Mouse (Mus musculus) kidney, embryonic 15.5 days (tissue): ENCODE measurements at regions not wholly inside any gene's neighbourhood (a gene's known extent, or its start where the extent isn't known, plus 50 kb on each side); places are given as distances from the start of the nearest gene placed in this dataset.

Experiments
- ATAC-seq: fragments of 200-750 bp; cut with Nextera tagmentation; replicated peaks from 2 replicates; pipeline ENCODE4 v1.8.0; 2017; ENCODE audit warnings: moderate TSS enrichment; ENCODE audit not compliant: low FRiP score
- H3K27ac ChIP-seq: fragments of 300-500 bp; sonication (generic); 2 replicates; pipeline ENCODE4 v1.5.1; 2015; ENCODE audit warnings: mild to moderate bottlenecking, inconsistent platforms
- H3K27me3 ChIP-seq: fragments of 300-500 bp; sonication (generic); 2 replicates; pipeline ENCODE4 v1.6.1; 2015; ENCODE audit warnings: inconsistent platforms
- H3K36me3 ChIP-seq: fragments of 300-500 bp; sonication (generic); 2 replicates; pipeline ENCODE4 v1.6.1; 2015; ENCODE audit warnings: inconsistent platforms
- H3K4me1 ChIP-seq: fragments of 300-500 bp; sonication (generic); 2 replicates; pipeline ENCODE4 v1.6.1; 2015; ENCODE audit warnings: inconsistent platforms
- H3K4me2 ChIP-seq: fragments of 300-500 bp; sonication (generic); 2 replicates; pipeline ENCODE4 v1.6.1; 2015; ENCODE audit warnings: moderate library complexity, mild to moderate bottlenecking, inconsistent platforms
- H3K4me3 ChIP-seq: fragments of 300-500 bp; sonication (generic); replicated peaks from 2 replicates; pipeline ENCODE4 v1.5.1; 2015; ENCODE audit warnings: mild to moderate bottlenecking, inconsistent platforms
- H3K9ac ChIP-seq: fragments of 300-500 bp; sonication (generic); 2 replicates; pipeline ENCODE4 v1.6.1; 2015; ENCODE audit warnings: mild to moderate bottlenecking, inconsistent platforms
- H3K9me3 ChIP-seq: fragments of 300-500 bp; sonication (generic); replicated peaks from 2 replicates; pipeline ENCODE4 v1.6.1; 2016; ENCODE audit warnings: inconsistent platforms
- WGBS: fragments of 180-500 bp; shearing (Covaris S2); methylation state at CpG from one replicate; pipeline ENCODE4 v1.1.7; 2015; ENCODE audit warnings: mixed read lengths; 5-methylcytosine and 5-hydroxymethylcytosine counted together

DNA sequence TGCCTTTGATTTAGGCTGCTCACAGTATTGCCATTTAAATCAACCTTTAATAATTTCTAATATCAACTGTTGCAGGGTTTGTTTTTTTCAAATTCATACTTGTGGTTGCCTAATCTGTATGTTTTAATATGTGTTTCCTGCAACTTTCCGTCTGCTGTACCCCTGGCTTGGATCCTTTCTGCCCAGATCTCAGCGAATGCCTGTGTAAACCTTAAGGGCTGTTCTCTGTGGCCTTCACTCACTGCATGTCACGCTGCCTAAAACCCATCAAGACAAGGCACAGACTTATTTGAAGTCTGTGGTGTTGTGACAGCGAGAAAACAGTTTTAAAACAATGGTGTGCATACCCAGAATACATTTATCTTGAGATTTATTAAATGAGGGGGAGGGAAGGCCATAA lies 346.8 kb upstream of the G2e3 start:
- Histone ChIP-seq H3K4me1 (peaks cover 19% of the 10 kb centered on the region), H3K4me3 (no peak overlapping the region), H3K9ac (no peak overlapping the region), H3K27me3 (no peaks in the 10 kb centered on the region), H3K36me3 (no peaks in the 10 kb centered on the region), H3K4me2 (peak overlapping the region; percentile 47), H3K27ac (peak overlapping the region; percentile 51), H3K9me3 (no peaks in the 10 kb centered on the region)
- WGBS, result 39% methylated on average over 4 of the region's 4 CpGs
- no peak for ATAC-seq

GRCm38 (mm10) chr12:51000281-51001075 lies 347.4 kb upstream of the G2e3 start:
- no peak overlapping the region; the same call in 1 of the 2 replicates for H3K4me3 ChIP-seq
- no peak for ATAC-seq
- H3K4me2 ChIP-seq, result peak overlapping the region; percentile 47

GRCm38 (mm10) chr12:50999295-51000237 lies 348.3 kb upstream of the G2e3 start:
- WGBS, result 25% methylated on average over 20 of the region's 20 CpGs
- Histone ChIP-seq H3K9me3 (no peaks in the 10 kb centered on the region), H3K27ac (peak overlapping the region; percentile 43; the same call in 1 of the 2 replicates), H3K27me3 (no peaks in the 10 kb centered on the region), H3K4me3 (no peak overlapping the region), H3K4me1 (peaks cover 19% of the 10 kb centered on the region), H3K9ac (no peak overlapping the region), H3K36me3 (no peaks in the 10 kb centered on the region), H3K4me2 (peak overlapping the region; percentile 47)
- ATAC-seq, result peak; percentile 97

More at GRCm38 (mm10) chr12:51000281-51001075, 347.4 kb upstream of the G2e3 start:
- Histone ChIP-seq H3K9me3 (no peaks in the 10 kb centered on the region), H3K36me3 (no peaks in the 10 kb centered on the region), H3K4me1 (peaks cover 19% of the 10 kb centered on the region), H3K27ac (peak overlapping the region; percentile 51), H3K27me3 (no peaks in the 10 kb centered on the region), H3K9ac (no peak overlapping the region)
- WGBS, result 34% methylated on average over 18 of the region's 18 CpGs

- WGBS, result 56% methylated on average over 1 of the region's 1 CpGs
- Histone ChIP-seq H3K36me3 (no peaks in the 10 kb centered on the region), H3K27me3 (no peaks in the 10 kb centered on the region), H3K4me2 (no peak overlapping the region), H3K4me3 (no peak overlapping the region), H3K27ac (no peak overlapping the region), H3K9me3 (no peaks in the 10 kb centered on the region), H3K9ac (no peak overlapping the region), H3K4me1 (peaks cover 9% of the 10 kb centered on the region)
- ATAC-seq, result no peak
These were observed 346.8 kb upstream of the Prkd1 start for GRCm38 (mm10) chr12:50995664-50996063.

DNA sequence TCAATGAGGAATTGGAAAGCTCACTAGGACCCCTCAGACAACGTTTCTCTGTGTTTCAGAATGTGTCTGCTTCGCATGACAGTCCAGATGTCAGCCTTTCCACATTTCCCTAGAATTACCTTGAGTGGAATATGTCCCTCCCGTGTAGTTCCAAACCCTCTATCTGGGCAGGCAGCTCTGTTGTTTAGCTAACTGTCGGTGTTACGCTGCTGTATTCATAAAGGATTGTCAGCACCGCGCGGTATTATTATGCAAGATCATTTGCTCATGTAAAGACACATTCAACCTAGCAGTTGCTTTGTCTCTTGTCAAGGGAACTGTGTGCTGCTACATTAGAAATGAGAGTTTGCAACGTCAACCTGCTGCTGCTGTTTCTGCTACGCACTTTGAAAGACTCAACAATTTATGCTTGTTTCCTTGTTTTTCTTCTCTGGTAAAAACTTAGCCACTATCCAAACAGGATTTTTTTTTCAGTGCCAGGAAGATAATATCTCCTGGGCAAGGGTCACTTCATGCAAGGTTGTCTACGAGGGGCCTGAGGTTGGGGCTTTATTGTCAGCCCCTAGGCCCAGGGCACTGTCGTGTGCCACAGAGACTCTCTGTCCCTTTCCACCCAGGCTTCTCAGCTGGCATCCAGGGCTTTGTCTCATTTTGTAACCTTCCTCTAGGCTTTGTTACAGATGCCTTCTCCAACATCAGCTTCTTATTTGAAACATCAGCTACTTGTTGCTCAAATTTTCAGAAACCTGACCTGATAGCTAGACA lies 340.8 kb upstream of the Prkd1 start:
- Histone ChIP-seq H3K9ac (no peak overlapping the region), H3K4me1 (no peaks in the 10 kb centered on the region), H3K27me3 (no peaks in the 10 kb centered on the region), H3K36me3 (no peaks in the 10 kb centered on the region), H3K9me3 (no peaks in the 10 kb centered on the region), H3K27ac (no peak overlapping the region), H3K4me2 (no peak overlapping the region), H3K4me3 (no peak overlapping the region)
- ATAC-seq, result no peak
- WGBS, result 73% methylated on average over 12 of the region's 12 CpGs

DNA sequence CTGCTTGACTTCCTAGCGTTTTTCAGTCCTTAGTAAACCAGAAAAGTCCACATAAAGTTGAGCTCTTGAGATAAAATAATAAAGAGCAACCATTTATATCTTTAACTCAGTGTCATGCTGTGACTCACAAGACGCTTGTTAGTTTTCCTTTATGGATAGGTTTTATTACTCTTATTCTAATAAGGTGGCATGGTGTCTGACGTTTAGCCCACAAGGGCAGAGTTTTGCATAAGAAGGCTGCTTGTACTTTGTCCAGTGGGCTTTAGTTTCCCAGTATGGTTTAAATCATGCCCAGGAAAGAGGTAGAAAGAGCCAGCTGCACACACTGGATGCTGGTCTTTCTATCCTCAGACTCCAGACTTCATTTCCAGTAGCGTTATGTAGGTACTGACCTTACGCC lies 332.4 kb upstream of the Prkd1 start:
- Histone ChIP-seq H3K36me3 (no peaks in the 10 kb centered on the region), H3K4me1 (no peaks in the 10 kb centered on the region), H3K27me3 (no peaks in the 10 kb centered on the region), H3K9me3 (no peaks in the 10 kb centered on the region), H3K9ac (no peak overlapping the region), H3K4me3 (no peak overlapping the region), H3K27ac (no peak overlapping the region), H3K4me2 (no peak overlapping the region)
- no peak for ATAC-seq
- 78% methylated on average over 5 of the region's 5 CpGs for WGBS

GRCm38 (mm10) chr12:50980800-50981199 lies 331.9 kb upstream of the Prkd1 start:
- Histone ChIP-seq H3K9me3 (no peaks in the 10 kb centered on the region), H3K4me2 (no peak overlapping the region), H3K27ac (no peak overlapping the region), H3K36me3 (no peaks in the 10 kb centered on the region), H3K27me3 (no peaks in the 10 kb centered on the region), H3K4me3 (no peak overlapping the region), H3K4me1 (no peaks in the 10 kb centered on the region), H3K9ac (no peak overlapping the region)
- WGBS, result 79% methylated on average over 4 of the region's 4 CpGs
- ATAC-seq, result no peak

DNA sequence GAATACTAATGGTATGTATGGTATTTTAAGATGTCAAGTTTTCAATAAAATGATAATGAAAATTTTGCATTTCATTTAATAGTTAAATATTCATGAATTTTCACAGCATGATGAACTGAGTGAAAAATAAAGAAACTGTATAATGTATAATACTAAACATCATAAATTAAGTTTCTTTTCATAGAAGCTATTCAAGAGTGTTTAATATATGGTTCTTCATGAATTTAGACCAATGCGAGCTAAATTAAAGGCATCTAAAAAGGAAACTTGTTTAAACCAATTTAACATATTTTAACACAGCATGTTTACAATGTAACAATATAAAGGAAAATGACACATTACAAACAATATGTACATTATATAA lies 321.8 kb upstream of the Prkd1 start:
- Histone ChIP-seq H3K4me1 (0 out of 2 replicates have a peak, but pooled peaks cover 3% of the 10 kb centered on the region), H3K27me3 (no peaks in the 10 kb centered on the region), H3K4me3 (no peak overlapping the region), H3K27ac (no peak overlapping the region), H3K9ac (no peak overlapping the region), H3K36me3 (no peaks in the 10 kb centered on the region), H3K9me3 (no peaks in the 10 kb centered on the region), H3K4me2 (no peak overlapping the region)
- WGBS, result 92% methylated on average over 1 of the region's 1 CpGs
- ATAC-seq, result no peak

- H3K27ac ChIP-seq, result no peak overlapping the region
- no peaks in the 10 kb centered on the region for H3K9me3 ChIP-seq
- no peaks in the 10 kb centered on the region for H3K27me3 ChIP-seq
- H3K9ac ChIP-seq, result no peak overlapping the region
- ATAC-seq, result no peak
- H3K4me1 ChIP-seq, result 0 out of 2 replicates have a peak, but pooled peaks cover 3% of the 10 kb centered on the region
- H3K4me2 ChIP-seq, result no peak overlapping the region
- WGBS, result 92% methylated on average over 4 of the region's 4 CpGs
- H3K4me3 ChIP-seq, result no peak overlapping the region
- no peaks in the 10 kb centered on the region for H3K36me3 ChIP-seq
These were observed 321.2 kb upstream of the Prkd1 start for GRCm38 (mm10) chr12:50969887-50970758.

DNA sequence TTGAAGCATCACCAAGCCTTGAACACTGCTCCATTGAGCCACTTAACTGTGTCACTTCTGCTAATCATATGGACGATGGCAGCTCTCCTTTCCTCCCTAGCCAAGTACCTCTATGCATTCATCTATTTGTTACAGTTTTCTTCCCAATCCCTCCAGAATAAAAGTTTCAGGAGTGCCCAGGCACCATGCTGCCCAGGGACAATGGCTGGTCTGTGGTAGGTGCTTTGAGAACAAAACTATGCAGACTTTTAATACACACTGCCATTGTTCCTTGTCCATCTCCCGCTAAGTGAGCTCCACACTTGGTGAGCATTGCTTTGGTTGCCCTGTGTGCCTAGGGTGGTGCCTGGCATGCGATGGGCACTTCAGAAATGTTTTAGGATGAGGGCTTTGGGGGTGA lies 320.5 kb upstream of the Prkd1 start:
- no peak for ATAC-seq

More for the DNA sequence above, 320.5 kb upstream of the Prkd1 start:
- Histone ChIP-seq H3K4me3 (no peak overlapping the region), H3K4me2 (no peak overlapping the region), H3K36me3 (no peaks in the 10 kb centered on the region), H3K4me1 (0 out of 2 replicates have a peak, but pooled peaks cover 3% of the 10 kb centered on the region), H3K27me3 (no peaks in the 10 kb centered on the region), H3K9ac (no peak overlapping the region), H3K9me3 (no peaks in the 10 kb centered on the region), H3K27ac (no peak overlapping the region)
- WGBS, result 67% methylated on average over 3 of the region's 3 CpGs
